Mouse (Mus musculus) kidney, adult 2 months (tissue): ENCODE measurements around the gene Tmem205. TPM values are rescaled to one million over a fixed set of nuclear protein-coding genes. Genes with fewer than 3 reads are reported as not detected.

Experiments used
- DNase-seq: peaks from one replicate; pipeline ENCODE4 v3.0.0; 2021
- H3K27ac ChIP-seq: fragments of 200-500 bp; 2 replicates; pipeline ENCODE4 v1.5.1; 2012; ENCODE audit warnings: low read depth, low read length, control low read depth, inconsistent platforms; ENCODE audit not compliant: insufficient read depth
- H3K27me3 ChIP-seq: fragments of 200-500 bp; replicated peaks from 2 replicates; pipeline ENCODE4 v1.6.1; 2012; ENCODE audit warnings: mild to moderate bottlenecking, moderate library complexity, low read length, inconsistent platforms; ENCODE audit not compliant: control insufficient read depth, insufficient read depth
- H3K36me3 ChIP-seq: fragments of 200-500 bp; 2 replicates; pipeline ENCODE4 v1.6.1; 2012; ENCODE audit warnings: mild to moderate bottlenecking, moderate library complexity, low read length, inconsistent platforms; ENCODE audit not compliant: control insufficient read depth, insufficient read depth
- H3K4me1 ChIP-seq: fragments of 200-500 bp; 2 replicates; pipeline ENCODE4 v1.6.1; 2011; ENCODE audit warnings: low read length; ENCODE audit not compliant: control insufficient read depth, insufficient read depth
- H3K4me3 ChIP-seq: fragments of 200-500 bp; 2 replicates; pipeline ENCODE4 v1.5.1; 2011; ENCODE audit warnings: mild to moderate bottlenecking, low read depth, low read length, control low read depth; ENCODE audit not compliant: insufficient read depth
- CTCF ChIP-seq: fragments of 200-500 bp; conservative IDR thresholded peaks from 2 replicates; pipeline ENCODE4 v1.5.1; 2011; ENCODE audit warnings: low read depth, mild to moderate bottlenecking, control low read depth, low read length, moderate library complexity, mixed read lengths; ENCODE audit not compliant: insufficient read depth, insufficient read length
- POLR2A ChIP-seq: fragments of 200-500 bp; IDR thresholded peaks from one replicate; pipeline ENCODE4 v1.6.1; 2011; ENCODE audit warnings: low read depth, low read length, control low read depth
- WGBS: fragments of 180-500 bp; shearing (Covaris S2); methylation state at CpG from one replicate; pipeline ENCODE4 v1.1.7; 2018; 5-methylcytosine and 5-hydroxymethylcytosine counted together
- polyA plus RNA-seq: library from polyadenylated mRNA; depleted of rRNA; stranded (reverse); fragments of >200 nt; gene quantifications from 2 replicates; pipeline ENCODE4 v1.2.3, GENCODE M21; 2012

Tmem205 gene
- polyA plus RNA-seq, 1 experiment, result 313 TPM

DNA sequence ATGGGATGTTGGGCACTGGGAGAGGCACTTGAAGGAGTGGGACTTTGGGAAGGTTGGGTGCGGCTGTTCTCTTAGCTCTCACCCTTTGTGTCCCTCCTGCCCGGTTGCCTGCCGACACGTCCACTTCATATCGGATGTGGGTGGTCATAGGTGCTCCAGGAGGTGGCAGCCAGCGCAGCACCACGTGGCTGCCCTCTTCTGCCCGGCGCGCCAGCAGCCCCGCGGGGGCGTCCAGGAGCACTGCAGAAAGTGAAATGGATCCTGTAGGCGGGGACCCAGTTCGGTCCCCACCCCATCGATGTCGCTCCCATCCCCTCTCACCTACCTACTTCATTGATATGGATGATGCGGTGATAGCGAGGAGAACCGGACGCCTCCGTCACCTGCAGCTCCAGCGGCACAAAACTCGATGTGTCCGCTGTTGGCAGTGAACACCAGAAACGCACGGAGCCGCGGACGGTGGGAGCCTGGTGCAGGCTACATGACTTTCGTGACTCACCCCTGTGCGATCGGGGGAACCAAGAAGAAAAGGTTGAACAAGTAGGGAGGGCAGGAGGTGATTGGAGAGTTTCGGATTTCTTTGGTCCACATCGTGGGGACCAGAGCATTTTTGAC lies 34.1 kb upstream of the Tmem205 start:
- TF ChIP-seq CTCF (no peak), POLR2A (no peak)
- Histone ChIP-seq H3K27me3 (no peaks in the 10 kb centered on the region), H3K4me1 (peaks cover 4% of the 10 kb centered on the region), H3K27ac (no peak overlapping the region), H3K36me3 (no peaks in the 10 kb centered on the region), H3K4me3 (peak overlapping the region; percentile 42; the same call in 1 of the 2 replicates)
- WGBS, result 4% methylated on average over 35 of the region's 35 CpGs
- no peak for DNase-seq

DNA sequence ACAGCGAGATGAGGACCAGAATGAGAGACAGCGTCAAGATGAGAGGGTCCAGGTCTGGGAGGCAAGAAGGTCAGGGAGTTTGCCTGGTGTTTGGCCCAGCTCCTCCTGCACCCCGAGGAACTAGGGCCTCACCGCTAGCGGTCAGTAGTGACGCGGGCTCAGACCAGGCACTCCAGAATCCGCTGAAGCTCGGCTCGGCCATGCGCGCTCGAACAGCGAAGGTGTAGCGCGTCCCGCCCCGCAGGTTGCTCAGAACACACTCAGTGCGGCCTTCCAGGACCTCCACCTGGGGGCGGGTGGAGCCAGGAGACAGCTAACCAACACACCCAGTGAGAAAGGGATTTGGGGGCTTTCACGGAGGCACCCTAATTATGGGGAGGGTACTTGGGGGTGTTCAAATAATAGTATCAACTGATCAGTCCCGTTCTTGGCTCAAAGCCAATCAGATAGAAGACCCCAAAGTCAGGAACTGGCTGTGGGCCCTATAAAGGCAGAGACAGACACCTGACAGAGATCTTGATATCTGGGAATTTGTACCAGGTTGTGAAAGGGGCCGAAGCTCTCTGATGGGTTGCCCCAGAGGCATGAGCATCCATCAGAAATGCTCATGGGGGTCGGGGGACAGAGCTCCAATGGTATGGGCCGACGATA lies 33.3 kb upstream of the Tmem205 start:
- peak; percentile 60 for DNase-seq
- H3K27ac ChIP-seq, result peak overlapping the region; percentile 95
- WGBS, result 20% methylated on average over 26 of the region's 26 CpGs
- no peak overlapping the region for H3K4me3 ChIP-seq
- H3K36me3 ChIP-seq, result no peaks in the 10 kb centered on the region
- H3K27me3 ChIP-seq, result no peaks in the 10 kb centered on the region
- H3K4me1 ChIP-seq, result peaks cover 7% of the 10 kb centered on the region
- no peak for TF ChIP-seq POLR2A
- no peak for TF ChIP-seq CTCF

- Histone ChIP-seq H3K27ac (peak overlapping the region; percentile 95), H3K4me1 (peaks cover 7% of the 10 kb centered on the region), H3K36me3 (no peaks in the 10 kb centered on the region), H3K4me3 (no peak overlapping the region), H3K27me3 (no peaks in the 10 kb centered on the region)
- TF ChIP-seq CTCF, result no peak
- no peak for TF ChIP-seq POLR2A
- WGBS, result 32% methylated on average over 9 of the region's 9 CpGs
- DNase-seq, result peak; percentile 70
These were observed 32.8 kb upstream of the Tmem205 start for GRCm38 (mm10) chr9:21960135-21960534.

- TF ChIP-seq POLR2A (no peak), CTCF (no peak)
- no peak overlapping the region for H3K4me3 ChIP-seq
- H3K27ac ChIP-seq, result peak overlapping the region; percentile 75; the same call in 1 of the 2 replicates
- H3K4me1 ChIP-seq, result peaks cover 7% of the 10 kb centered on the region
- 88% methylated on average over 7 of the region's 7 CpGs for WGBS
- no peaks in the 10 kb centered on the region for H3K27me3 ChIP-seq
- no peak for DNase-seq
- no peaks in the 10 kb centered on the region for H3K36me3 ChIP-seq
These were observed 31.9 kb upstream of the Tmem205 start for GRCm38 (mm10) chr9:21959244-21959643.

- WGBS, result 71% methylated on average over 5 of the region's 5 CpGs
- no peak for DNase-seq
- Histone ChIP-seq H3K36me3 (no peaks in the 10 kb centered on the region), H3K27ac (no peak overlapping the region), H3K4me1 (peaks cover 7% of the 10 kb centered on the region), H3K27me3 (no peaks in the 10 kb centered on the region), H3K4me3 (no peak overlapping the region)
- TF ChIP-seq POLR2A (no peak), CTCF (no peak)
These were observed 31.0 kb upstream of the Tmem205 start for GRCm38 (mm10) chr9:21958372-21958771.

DNA sequence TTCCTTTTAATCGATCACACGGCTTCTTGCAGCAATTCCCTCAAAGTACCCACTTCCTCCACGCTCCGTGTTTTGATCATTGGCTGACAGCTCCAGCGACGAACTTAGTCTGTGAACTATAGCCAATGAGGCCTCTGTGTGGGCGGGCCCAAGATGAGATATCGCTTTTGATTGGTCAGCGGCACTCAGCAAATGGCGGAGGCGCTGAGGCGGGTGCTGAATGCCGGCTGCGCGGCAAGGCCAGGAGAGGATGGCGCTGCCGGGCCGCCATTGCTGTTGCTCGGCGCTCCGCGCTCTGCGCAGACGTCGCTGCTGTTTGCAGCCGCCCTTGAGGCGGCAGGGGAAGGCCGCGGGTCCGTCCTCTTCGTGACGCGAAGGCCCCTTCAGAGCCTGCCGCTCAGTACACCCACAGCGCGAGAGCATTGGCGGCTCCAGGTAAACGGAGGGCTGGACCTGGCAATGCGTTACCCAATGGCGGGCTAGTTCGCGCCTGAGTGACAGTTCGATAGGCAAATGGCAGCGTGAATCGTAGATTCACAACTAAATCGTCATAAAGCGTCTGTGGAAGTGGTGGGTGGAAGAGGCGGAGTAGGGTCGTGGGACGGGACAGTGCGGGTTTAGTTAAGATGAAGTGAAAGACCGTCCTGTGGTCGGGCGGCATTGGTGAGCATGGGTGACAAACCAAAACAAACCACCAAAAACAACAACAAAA lies 28.4 kb upstream of the Tmem205 start, which contains the start of gene Swsap1:
Gene Swsap1 (plus strand): TSS at position 186 of the 712 bp plus-strand sequence.
- DNase-seq, result peak; percentile 99
- Histone ChIP-seq H3K27ac (peak within 1 kb of the TSS; percentile 91), H3K4me3 (peak within 1 kb of the TSS; percentile 64), H3K27me3 (no peaks in the 10 kb centered on the region), H3K4me1 (peaks cover 7% of the 10 kb centered on the region), H3K36me3 (no peaks in the 10 kb centered on the region)
- WGBS, result under 1% methylated on average over 54 of the region's 54 CpGs
- TF ChIP-seq POLR2A (peak; percentile 18), CTCF (no peak)

GRCm38 (mm10) chr9:21955225-21955569 lies 27.8 kb upstream of the Tmem205 start:
- peak overlapping the region; percentile 68; the same call in 1 of the 2 replicates for H3K27ac ChIP-seq
- TF ChIP-seq CTCF, result peak; percentile 42
- TF ChIP-seq POLR2A, result no peak
- no peak for DNase-seq
- WGBS, result under 1% methylated on average over 18 of the region's 18 CpGs
- peaks cover 4% of the 10 kb centered on the region for H3K4me1 ChIP-seq
- H3K36me3 ChIP-seq, result no peaks in the 10 kb centered on the region
- H3K4me3 ChIP-seq, result peak overlapping the region; percentile 60
- H3K27me3 ChIP-seq, result no peaks in the 10 kb centered on the region
